26 mouse cellular contexts compared by ENCODE assay signal in genomic region chr16:10127586-10127985, GRCm38 (mm10). TPM values are rescaled to one million over a fixed set of nuclear protein-coding genes. Genes with fewer than 3 reads are reported as not detected.
DNase-seq lines count a peak whose midpoint lies in the region; ATAC-seq and TF ChIP-seq lines count a peak whose summit lies in the region.
"Had no signal": no experiment of that assay in that cellular context is flagged by ENCODE, and none has a peak within 500 bp of the region (broad histone marks: within the 10 kb centered on the region; RNA-seq: fewer than 3 reads in every experiment).

No protein-coding gene starts in this region.

- H3K27ac ChIP-seq in small intestine, adult 2 months (ENCODE audit: insufficient read depth, low read depth, low read length) = peak overlapping the region; percentile 41
- H3K27ac ChIP-seq in midbrain, embryonic 16.5 days (ENCODE audit: low read length) = no peak overlapping the region
- H3K27ac ChIP-seq in heart, adult 2 months = no peak overlapping the region
- H3K27ac ChIP-seq: embryonic facial prominence, embryonic 10.5 days; embryonic facial prominence, embryonic 12.5 days; forebrain, embryonic 13.5 days; forebrain, embryonic 15.5 days had no signal

- H3K36me3 ChIP-seq in small intestine, adult 2 months (ENCODE audit: control insufficient read depth, insufficient read depth, low read length) = no peaks in the 10 kb centered on the region
- no peaks in the 10 kb centered on the region for H3K36me3 ChIP-seq in midbrain, embryonic 16.5 days (ENCODE audit: control insufficient read depth, insufficient read depth, low read length)
- no peaks in the 10 kb centered on the region for H3K36me3 ChIP-seq in heart, adult 2 months (ENCODE audit: control insufficient read depth, insufficient read depth, low read length)
- H3K36me3 ChIP-seq: embryonic facial prominence, embryonic 10.5 days; embryonic facial prominence, embryonic 12.5 days; forebrain, embryonic 15.5 days; G1E had no signal

- 90% methylated on average over 1 of the region's 1 CpGs for WGBS in small intestine, adult 2 months
- 88% methylated on average over 1 of the region's 1 CpGs for WGBS in midbrain, embryonic 16.5 days
- WGBS in heart, adult 2 months = 90% methylated on average over 1 of the region's 1 CpGs

- TF ChIP-seq POLR2A in small intestine, adult 2 months (IDR thresholded peaks at IDR 0.05; ENCODE audit: low read depth, low read length) = no peak
- no peak for TF ChIP-seq POLR2A in heart, adult 2 months (IDR thresholded peaks at IDR 0.05; ENCODE audit: insufficient read depth, low read depth, low read length)

- H3K9me3 ChIP-seq in midbrain, embryonic 16.5 days (replicated peaks; ENCODE audit: control insufficient read depth, low read length, poor library complexity, severe bottlenecking) = no peaks in the 10 kb centered on the region
- H3K9me3 ChIP-seq: forebrain, embryonic 13.5 days; forebrain, embryonic 15.5 days had no signal

- no peak for TF ChIP-seq EP300 in heart, adult 2 months (IDR thresholded peaks at IDR 0.05; ENCODE audit: insufficient read depth, low read depth, low read length)

- DNase-seq in ES-CJ7 (ENCODE audit: low read depth, low spot score) (peak; percentile 14), R1 (ENCODE audit: low read depth, low spot score) (peak; percentile 52)
- no peak for DNase-seq in heart, adult 2 months
- DNase-seq: adrenal gland, adult 8-10 months; adrenal gland, postnatal 14 days; adrenal gland, postnatal 36 days; B cell, adult 2 months; cerebellum, adult 11-12 months; cerebellum, adult 2 months; cerebellum, adult 9-10 months; cerebellum, postnatal 10 days; cerebellum, postnatal 25 days; forebrain, postnatal 0 days had no signal

- H3K9ac ChIP-seq in midbrain, embryonic 16.5 days (ENCODE audit: low read depth, low read length) = no peak overlapping the region
- no peak overlapping the region for H3K9ac ChIP-seq in heart, adult 2 months (ENCODE audit: low read depth, low read length)
- H3K9ac ChIP-seq: embryonic facial prominence, embryonic 12.5 days; forebrain, embryonic 13.5 days; forebrain, embryonic 15.5 days; forebrain, postnatal 0 days had no signal

- TF ChIP-seq CTCF in small intestine, adult 2 months (IDR thresholded peaks at IDR 0.05; ENCODE audit: extremely low read depth, insufficient read length, insufficient replicate concordance, low read depth, low read length) = no peak
- TF ChIP-seq CTCF in heart, adult 2 months (IDR thresholded peaks at IDR 0.05) = no peak

- H3K4me3 ChIP-seq in small intestine, adult 2 months (ENCODE audit: low read depth, low read length) = peak overlapping the region; percentile 49
- no peak overlapping the region for H3K4me3 ChIP-seq in midbrain, embryonic 16.5 days (ENCODE audit: low read depth, low read length)
- H3K4me3 ChIP-seq in heart, adult 2 months = no peak overlapping the region
- H3K4me3 ChIP-seq: embryonic facial prominence, embryonic 10.5 days; embryonic facial prominence, embryonic 12.5 days; forebrain, embryonic 13.5 days; forebrain, embryonic 15.5 days had no signal

- peaks cover 2% of the 10 kb centered on the region; the same call in 1 of the 2 replicates for H3K4me1 ChIP-seq in small intestine, adult 2 months (ENCODE audit: control insufficient read depth, insufficient read depth, insufficient read length, low read length)
- no peaks in the 10 kb centered on the region for H3K4me1 ChIP-seq in midbrain, embryonic 16.5 days (ENCODE audit: control insufficient read depth, insufficient read depth, low read length)
- H3K4me1 ChIP-seq in heart, adult 2 months (ENCODE audit: control insufficient read depth, insufficient read depth, low read length) = no peaks in the 10 kb centered on the region
- H3K4me1 ChIP-seq: embryonic facial prominence, embryonic 10.5 days; embryonic facial prominence, embryonic 12.5 days; forebrain, embryonic 13.5 days; forebrain, embryonic 15.5 days had no signal

- H3K79me2 ChIP-seq in heart, adult 2 months (replicated peaks; ENCODE audit: control insufficient read depth, insufficient read depth, low read length) = no peaks in the 10 kb centered on the region

- intact Hi-C loops in heart, adult 2 months (cut with DNase I) = no loop called here

- H3K4me2 ChIP-seq in midbrain, embryonic 16.5 days (ENCODE audit: low read length) = no peak overlapping the region
- H3K4me2 ChIP-seq: embryonic facial prominence, embryonic 12.5 days; forebrain, embryonic 13.5 days; forebrain, embryonic 15.5 days had no signal

- no peak for ATAC-seq in midbrain, embryonic 16.5 days
- ATAC-seq: activated CD4-positive, CD25-positive, alpha-beta regulatory T cell, adult 4 months; CD4-positive, CD25-positive, alpha-beta regulatory T cell, adult 4 months; forebrain, embryonic 13.5 days; forebrain, embryonic 15.5 days; forebrain, postnatal 0 days; Patski had no signal

- no peaks in the 10 kb centered on the region for H3K27me3 ChIP-seq in small intestine, adult 2 months (ENCODE audit: control insufficient read depth, insufficient read depth, low read length)
- no peaks in the 10 kb centered on the region for H3K27me3 ChIP-seq in midbrain, embryonic 16.5 days (ENCODE audit: control insufficient read depth, insufficient read depth, low read depth, low read length)
- no peaks in the 10 kb centered on the region for H3K27me3 ChIP-seq in heart, adult 2 months (ENCODE audit: control insufficient read depth, insufficient read depth, low read length)
- H3K27me3 ChIP-seq: CH12.LX; embryonic facial prominence, embryonic 12.5 days; forebrain, embryonic 13.5 days; forebrain, embryonic 15.5 days; Patski had no signal

RNA-seq across cellular contexts. Expression of gene Rpl39l, which starts 42.4 kb away (rescaled TPM):
- polyA plus RNA-seq in small intestine, adult 2 months (2012; rRNA removed) = not detected in 2 replicates
- polyA plus RNA-seq in midbrain, embryonic 16.5 days (2015; fragmentation: Nextera tagmentation; extraction: Ambion mirVana) = 0.27 and 0.36 TPM in 2 replicates
- total RNA-seq in heart, adult 2 months (2021) = not detected
- polyA plus RNA-seq in heart, adult 2 months (2012; rRNA removed) = 0.23 and 0.47 TPM in 2 replicates
- total RNA-seq: adrenal gland, adult 18-20 months; adrenal gland, adult 8-10 months; adrenal gland, postnatal 14 days; adrenal gland, postnatal 36 days had no signal
- polyA plus RNA-seq: cerebellum, adult 2 months; embryonic facial prominence, embryonic 10.5 days; forebrain, embryonic 11.5 days; forebrain, embryonic 13.5 days; forebrain, embryonic 15.5 days; G1E; Patski had no signal

Comparison
In these comparisons a context has a peak if more than half of its experiments do, and no peak if none do; other contexts are left out.
1. DNase-seq: peak in ES-CJ7 (single experiment) and R1 (single experiment); none in heart, adult 2 months (0 of 2).